Mouse (Mus musculus) CH12.LX (cell line): Measurements from ENCODE around the gene D3Ertd751e.

Experiments used
- BHLHE40 ChIP-seq: IDR thresholded peaks from 2 replicates; pipeline ENCODE4 v1.6.1; 2011; ENCODE audit warnings: mild to moderate bottlenecking, low read depth, low read length, improper control_type of control experiment
- CHD1 ChIP-seq: IDR thresholded peaks from 2 replicates; pipeline ENCODE4 v1.6.1; 2012; ENCODE audit warnings: low read depth, low read length, improper control_type of control experiment, inconsistent platforms
- CTCF ChIP-seq, 2 experiments: IDR thresholded peaks in 1 of 2; conservative IDR thresholded peaks in 1 of 2; 2 replicates each; pipeline ENCODE4 v1.5.1; 2011 to 2012; ENCODE audit warnings: low read depth in 2 of 2, low read length in 2 of 2, improper control_type of control experiment in 1 of 2, inconsistent platforms in 1 of 2, mild to moderate bottlenecking in 1 of 2, moderate library complexity in 1 of 2
- E2F4 ChIP-seq: IDR thresholded peaks from 2 replicates; pipeline ENCODE4 v1.6.1; 2011; ENCODE audit warnings: low read depth, low read length, improper control_type of control experiment; ENCODE audit not compliant: insufficient replicate concordance
- EP300 ChIP-seq: IDR thresholded peaks from 2 replicates; pipeline ENCODE4 v1.6.1; 2011; ENCODE audit warnings: low read length, improper control_type of control experiment
- HCFC1 ChIP-seq: IDR thresholded peaks from 2 replicates; pipeline ENCODE4 v1.6.1; 2012; ENCODE audit warnings: low read depth, mild to moderate bottlenecking, inconsistent platforms, low read length, improper control_type of control experiment
- JUND ChIP-seq: conservative IDR thresholded peaks from 2 replicates; pipeline ENCODE4 v1.6.1; 2011; ENCODE audit warnings: low read depth, low read length, improper control_type of control experiment
- MAX ChIP-seq: IDR thresholded peaks from 2 replicates; pipeline ENCODE4 v1.6.1; 2011; ENCODE audit warnings: low read length, improper control_type of control experiment
- MYC ChIP-seq: IDR thresholded peaks from 2 replicates; pipeline ENCODE4 v1.6.1; 2011; ENCODE audit warnings: low read depth, mild to moderate bottlenecking, improper control_type of control experiment, low read length
- POLR2A ChIP-seq: IDR thresholded peaks from 2 replicates; pipeline ENCODE4 v1.6.1; 2011; ENCODE audit warnings: low read depth, mild to moderate bottlenecking, improper control_type of control experiment, low read length
- POLR2AphosphoS2 ChIP-seq: IDR thresholded peaks from 2 replicates; pipeline ENCODE4 v1.6.1; 2011; ENCODE audit warnings: low read depth, low read length, improper control_type of control experiment
- TBP ChIP-seq: conservative IDR thresholded peaks from 2 replicates; pipeline ENCODE4 v1.6.1; 2011; ENCODE audit warnings: low read depth, low read length, improper control_type of control experiment
- TCF12 ChIP-seq: IDR thresholded peaks from 2 replicates; pipeline ENCODE4 v1.6.1; 2014; ENCODE audit warnings: low read depth, mild to moderate bottlenecking, inconsistent platforms, low read length, improper control_type of control experiment
- USF2 ChIP-seq: conservative IDR thresholded peaks from 2 replicates; pipeline ENCODE4 v1.6.1; 2011; ENCODE audit warnings: low read depth, low read length, improper control_type of control experiment

- TF ChIP-seq CHD1 (no peak), MYC (no peak), TBP (no peak), EP300 (no peak), POLR2A (no peak), CTCF (conservative IDR thresholded peaks at IDR 0.05 in 1 of 2, IDR thresholded peaks at IDR 0.05 in 1 of 2; ENCODE audit: low read depth in 2 of 2, low read length in 2 of 2) (no peak), HCFC1 (no peak), BHLHE40 (no peak), MAX (no peak), E2F4 (no peak), JUND (no peak), USF2 (no peak), POLR2AphosphoS2 (no peak), TCF12 (no peak)
These were observed 12.1 kb downstream of the D3Ertd751e start for GRCm38 (mm10) chr3:41754556-41754955.
